In genomic region chr3:32537556-32537955, GRCm38 (mm10) we compare ENCODE assay signal across 10 mouse cellular contexts. TPM values are rescaled to one million over a fixed set of nuclear protein-coding genes. Genes with fewer than 3 reads are reported as not detected.
DNase-seq lines count a peak whose midpoint lies in the region; ATAC-seq lines count a peak whose summit lies in the region.
"Had no signal": no experiment of that assay in that cellular context is flagged by ENCODE, and none has a peak within 500 bp of the region (broad histone marks: within the 10 kb centered on the region; RNA-seq: fewer than 3 reads in every experiment).

No protein-coding gene starts in this region.

- no peak overlapping the region for H3K4me3 ChIP-seq in intestine, embryonic 16.5 days (ENCODE audit: low read length)
- H3K4me3 ChIP-seq: limb, embryonic 12.5 days had no signal

- H3K36me3 ChIP-seq in intestine, embryonic 16.5 days (ENCODE audit: control insufficient read depth, insufficient read depth, low read length), result peaks cover 4% of the 10 kb centered on the region

- DNase-seq in gastrocnemius, adult 18-20 months (ENCODE audit: low spot score), result peak; percentile 91
- DNase-seq in gastrocnemius, postnatal 4 days (ENCODE audit: low spot score in 2 of 2), result no peak
- peak; percentile 22 for DNase-seq in brain, embryonic 18.5 days (ENCODE audit: low read depth, low spot score)
- peak; percentile 91 for DNase-seq in heart, adult 8-10 months (ENCODE audit: low spot score)
- peak; percentile 13 to 81 for DNase-seq in layer of hippocampus, postnatal 14 days (ENCODE audit: low spot score in 2 of 2)
- DNase-seq in ovary, postnatal 14 days (ENCODE audit: low spot score), result peak; percentile 25

- WGBS in intestine, embryonic 16.5 days, result 65% methylated on average over 1 of the region's 1 CpGs

- no peaks in the 10 kb centered on the region for H3K4me1 ChIP-seq in intestine, embryonic 16.5 days (ENCODE audit: control insufficient read depth, insufficient read depth, low read length)
- H3K4me1 ChIP-seq: limb, embryonic 12.5 days had no signal

- no peak for ATAC-seq in erythroblast, adult 5-6 weeks (replicated peaks; ENCODE audit: low FRiP score, poor library complexity, severe bottlenecking)
- ATAC-seq in intestine, embryonic 16.5 days, result no peak

- no peaks in the 10 kb centered on the region for H3K9me3 ChIP-seq in intestine, embryonic 16.5 days (ENCODE audit: control insufficient read depth, low read length)
- H3K9me3 ChIP-seq: limb, embryonic 12.5 days had no signal

- no peak overlapping the region for H3K4me2 ChIP-seq in intestine, embryonic 16.5 days (ENCODE audit: low read depth, low read length)
- H3K4me2 ChIP-seq: limb, embryonic 12.5 days had no signal

- H3K9ac ChIP-seq in intestine, embryonic 16.5 days (ENCODE audit: low read depth, low read length), result no peak overlapping the region
- H3K9ac ChIP-seq: limb, embryonic 12.5 days had no signal

- no peak overlapping the region for H3K27ac ChIP-seq in intestine, embryonic 16.5 days (ENCODE audit: low read length)
- H3K27ac ChIP-seq: limb, embryonic 12.5 days had no signal

- no peaks in the 10 kb centered on the region for H3K27me3 ChIP-seq in intestine, embryonic 16.5 days (replicated peaks; ENCODE audit: control insufficient read depth, insufficient read depth, low read length)
- H3K27me3 ChIP-seq: limb, embryonic 12.5 days had no signal

RNA-seq across cellular contexts. Expression of gene Mfn1, which starts 8.3 kb away (rescaled TPM):
- 100 to 1,000 TPM; 222 to 257 TPM for total RNA-seq in gastrocnemius, adult 18-20 months (2021)
- total RNA-seq in gastrocnemius, postnatal 4 days (2021), result 100 to 1,000 TPM in 1 of 2 experiments, 10 to 100 TPM in 1; 84.5 to 115 TPM
- total RNA-seq in heart, adult 8-10 months (2022), result 100 to 1,000 TPM; 446 to 480 (median 447) TPM
- 100 to 1,000 TPM in 1 of 2 experiments, 10 to 100 TPM in 1; 96.4 to 130 TPM for total RNA-seq in layer of hippocampus, postnatal 14 days (2021)
- total RNA-seq in erythroblast, adult 5-6 weeks (2015; ENCODE audit: low replicate concordance), result 6.7 and 28.6 TPM in 2 replicates
- 37.8 and 40.3 TPM in 2 replicates for total RNA-seq in erythroblast, adult 5-6 weeks (2017; ENCODE audit: low replicate concordance)
- 27.7 and 29.4 TPM in 2 replicates for polyA plus RNA-seq in intestine, embryonic 16.5 days (2015; fragmentation: Nextera tagmentation; extraction: Ambion mirVana)

RNA-seq across cellular contexts. Expression of gene Zfp639, which starts 27.5 kb away (rescaled TPM):
- 10 to 100 TPM; 28.7 to 32.4 TPM for total RNA-seq in gastrocnemius, adult 18-20 months (2021)
- total RNA-seq in gastrocnemius, postnatal 4 days (2021), result 10 to 100 TPM; 28.9 to 38.0 TPM
- 10 to 100 TPM; 21.3 to 30.0 (median 25.8) TPM for total RNA-seq in heart, adult 8-10 months (2022)
- 10 to 100 TPM; 33.5 to 33.7 TPM for total RNA-seq in layer of hippocampus, postnatal 14 days (2021)
- total RNA-seq in erythroblast, adult 5-6 weeks (2015; ENCODE audit: low replicate concordance), result 14.4 and 20.3 TPM in 2 replicates
- total RNA-seq in erythroblast, adult 5-6 weeks (2017; ENCODE audit: low replicate concordance), result 10.3 and 11.2 TPM in 2 replicates
- polyA plus RNA-seq in intestine, embryonic 16.5 days (2015; fragmentation: Nextera tagmentation; extraction: Ambion mirVana), result 27.3 and 27.8 TPM in 2 replicates

RNA-seq across cellular contexts. Expression of gene Kcnmb3, which starts 45.5 kb away (rescaled TPM):
- under 1 TPM in 1 of 2 experiments, not detected in 1; 0.17 TPM for total RNA-seq in gastrocnemius, adult 18-20 months (2021)
- total RNA-seq in gastrocnemius, postnatal 4 days (2021), result under 1 TPM in 1 of 2 experiments, not detected in 1; 0.41 TPM
- not detected for total RNA-seq in heart, adult 8-10 months (2022)
- under 1 TPM; 0.29 to 0.37 TPM for total RNA-seq in layer of hippocampus, postnatal 14 days (2021)
- total RNA-seq in erythroblast, adult 5-6 weeks (2015; ENCODE audit: low replicate concordance), result not detected in 2 replicates
- not detected in 2 replicates for total RNA-seq in erythroblast, adult 5-6 weeks (2017; ENCODE audit: low replicate concordance)
- not detected in 2 replicates for polyA plus RNA-seq in intestine, embryonic 16.5 days (2015; fragmentation: Nextera tagmentation; extraction: Ambion mirVana)
- polyA plus RNA-seq: C2C12 had no signal

Comparison
In these comparisons a context has a peak if more than half of its experiments do, and no peak if none do; other contexts are left out.
1. DNase-seq: peak in gastrocnemius, adult 18-20 months (single experiment), brain, embryonic 18.5 days (single experiment), heart, adult 8-10 months (single experiment), layer of hippocampus, postnatal 14 days (2 of 2) and ovary, postnatal 14 days (single experiment); none in gastrocnemius, postnatal 4 days (0 of 2).